Mouse (Mus musculus) kidney, adult 2 months (tissue): ENCODE results near the gene Alg3.

Experiments used
- CTCF ChIP-seq: fragments of 200-500 bp; conservative IDR thresholded peaks from 2 replicates; pipeline ENCODE4 v1.5.1; 2011; ENCODE audit warnings: low read depth, mild to moderate bottlenecking, control low read depth, low read length, moderate library complexity, mixed read lengths; ENCODE audit not compliant: insufficient read depth, insufficient read length
- POLR2A ChIP-seq: fragments of 200-500 bp; IDR thresholded peaks from one replicate; pipeline ENCODE4 v1.6.1; 2011; ENCODE audit warnings: low read depth, low read length, control low read depth

- TF ChIP-seq CTCF, result no peak
- no peak for TF ChIP-seq POLR2A
Observed at GRCm38 (mm10) chr16:20621191-20621990, 9.9 kb upstream of the Alg3 start, which contains the start of gene Camk2n2.
